Mouse (Mus musculus): ENCODE measurements around the gene Ctsh. TPM values are rescaled to one million over a fixed set of nuclear protein-coding genes. Genes with fewer than 3 reads are reported as not detected.

The Ctsh gene
- polyA plus RNA-seq, 1 experiment: 4.9 TPM

- no peaks in the 10 kb centered on the region for H3K9me3 ChIP-seq (replicated peaks; ENCODE audit: control insufficient read depth, insufficient read depth, low read length, poor library complexity, severe bottlenecking)
- no peak for TF ChIP-seq POLR2A (IDR thresholded peaks at IDR 0.05; ENCODE audit: insufficient read depth, low read length)
- TF ChIP-seq CTCF (IDR thresholded peaks at IDR 0.05; ENCODE audit: low read depth, low read length): peak; percentile 46
These were observed 46.8 kb downstream of the Ctsh start for GRCm38 (mm10) chr9:90100760-90101159.

GRCm38 (mm10) chr9:90105462-90105861 is 51.5 kb downstream of the Ctsh start:
- no peaks in the 10 kb centered on the region for H3K27me3 ChIP-seq (ENCODE audit: control insufficient read depth, insufficient read depth, low read length, poor library complexity, severe bottlenecking)
- peaks cover 3% of the 10 kb centered on the region for H3K4me1 ChIP-seq (ENCODE audit: control insufficient read depth, insufficient read depth, low read length)
- no peak overlapping the region for H3K4me3 ChIP-seq (ENCODE audit: low read depth, low read length)
- H3K9me3 ChIP-seq (replicated peaks; ENCODE audit: control insufficient read depth, insufficient read depth, low read length, poor library complexity, severe bottlenecking): no peaks in the 10 kb centered on the region
- TF ChIP-seq CTCF (IDR thresholded peaks at IDR 0.05; ENCODE audit: low read depth, low read length): no peak
- no peak overlapping the region for H3K27ac ChIP-seq (ENCODE audit: insufficient read depth, low read length)
- H3K36me3 ChIP-seq (ENCODE audit: control insufficient read depth, insufficient read depth, low read length, poor library complexity, severe bottlenecking): peaks cover 72% of the 10 kb centered on the region
- no peak overlapping the region for H3K9ac ChIP-seq (ENCODE audit: low read depth, poor library complexity, severe bottlenecking)

More at GRCm38 (mm10) chr9:90100760-90101159, 46.8 kb downstream of the Ctsh start:
- Histone ChIP-seq H3K27ac (ENCODE audit: insufficient read depth, low read length) (no peak overlapping the region), H3K9ac (ENCODE audit: low read depth, poor library complexity, severe bottlenecking) (no peak overlapping the region), H3K4me3 (ENCODE audit: low read depth, low read length) (no peak overlapping the region), H3K27me3 (ENCODE audit: control insufficient read depth, insufficient read depth, low read length, poor library complexity, severe bottlenecking) (no peaks in the 10 kb centered on the region), H3K36me3 (ENCODE audit: control insufficient read depth, insufficient read depth, low read length, poor library complexity, severe bottlenecking) (peaks cover 87% of the 10 kb centered on the region), H3K4me1 (ENCODE audit: control insufficient read depth, insufficient read depth, low read length) (no peaks in the 10 kb centered on the region)

DNA sequence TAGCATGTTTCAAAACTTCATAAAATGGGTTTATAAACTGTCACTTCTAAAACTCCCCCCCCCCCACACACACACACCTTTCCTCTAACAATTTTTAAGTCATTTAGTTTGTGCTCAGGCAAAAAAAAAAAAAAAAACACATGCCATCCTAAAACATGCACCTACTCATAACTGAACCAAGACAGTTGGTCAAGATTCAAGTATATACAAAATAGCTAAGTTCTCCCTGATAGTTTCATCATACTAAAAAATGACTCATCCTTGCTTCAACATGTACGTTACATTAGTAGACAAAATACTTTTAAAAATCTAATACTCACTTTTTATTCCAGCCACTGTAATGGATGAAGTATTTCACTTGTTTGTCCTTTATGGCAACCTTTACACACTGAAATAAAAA is 53.0 kb downstream of the Ctsh start:
- TF ChIP-seq POLR2A (IDR thresholded peaks at IDR 0.05; ENCODE audit: insufficient read depth, low read length) (no peak), CTCF (IDR thresholded peaks at IDR 0.05; ENCODE audit: low read depth, low read length) (no peak), EP300 (IDR thresholded peaks at IDR 0.05; ENCODE audit: insufficient read depth, low read depth, low read length) (no peak)
- Histone ChIP-seq H3K9ac (ENCODE audit: low read depth, poor library complexity, severe bottlenecking) (no peak overlapping the region), H3K9me3 (replicated peaks; ENCODE audit: control insufficient read depth, insufficient read depth, low read length, poor library complexity, severe bottlenecking) (no peaks in the 10 kb centered on the region), H3K4me3 (ENCODE audit: low read depth, low read length) (no peak overlapping the region), H3K27ac (ENCODE audit: insufficient read depth, low read length) (no peak overlapping the region), H3K36me3 (ENCODE audit: control insufficient read depth, insufficient read depth, low read length, poor library complexity, severe bottlenecking) (peaks cover 60% of the 10 kb centered on the region), H3K27me3 (ENCODE audit: control insufficient read depth, insufficient read depth, low read length, poor library complexity, severe bottlenecking) (no peaks in the 10 kb centered on the region), H3K4me1 (ENCODE audit: control insufficient read depth, insufficient read depth, low read length) (peaks cover 3% of the 10 kb centered on the region)

- peaks cover 49% of the 10 kb centered on the region for H3K36me3 ChIP-seq (ENCODE audit: control insufficient read depth, insufficient read depth, low read length, poor library complexity, severe bottlenecking)
- H3K27me3 ChIP-seq (ENCODE audit: control insufficient read depth, insufficient read depth, low read length, poor library complexity, severe bottlenecking): no peaks in the 10 kb centered on the region
- no peak overlapping the region for H3K9ac ChIP-seq (ENCODE audit: low read depth, poor library complexity, severe bottlenecking)
- H3K9me3 ChIP-seq (replicated peaks; ENCODE audit: control insufficient read depth, insufficient read depth, low read length, poor library complexity, severe bottlenecking): no peaks in the 10 kb centered on the region
- no peak overlapping the region for H3K4me3 ChIP-seq (ENCODE audit: low read depth, low read length)
- peaks cover 3% of the 10 kb centered on the region for H3K4me1 ChIP-seq (ENCODE audit: control insufficient read depth, insufficient read depth, low read length)
- H3K27ac ChIP-seq (ENCODE audit: insufficient read depth, low read length): no peak overlapping the region
- TF ChIP-seq CTCF (IDR thresholded peaks at IDR 0.05; ENCODE audit: low read depth, low read length) (no peak), POLR2A (IDR thresholded peaks at IDR 0.05; ENCODE audit: insufficient read depth, low read length) (no peak), EP300 (IDR thresholded peaks at IDR 0.05; ENCODE audit: insufficient read depth, low read depth, low read length) (no peak)
These were observed 54.3 kb downstream of the Ctsh start for GRCm38 (mm10) chr9:90108272-90108671.

DNA sequence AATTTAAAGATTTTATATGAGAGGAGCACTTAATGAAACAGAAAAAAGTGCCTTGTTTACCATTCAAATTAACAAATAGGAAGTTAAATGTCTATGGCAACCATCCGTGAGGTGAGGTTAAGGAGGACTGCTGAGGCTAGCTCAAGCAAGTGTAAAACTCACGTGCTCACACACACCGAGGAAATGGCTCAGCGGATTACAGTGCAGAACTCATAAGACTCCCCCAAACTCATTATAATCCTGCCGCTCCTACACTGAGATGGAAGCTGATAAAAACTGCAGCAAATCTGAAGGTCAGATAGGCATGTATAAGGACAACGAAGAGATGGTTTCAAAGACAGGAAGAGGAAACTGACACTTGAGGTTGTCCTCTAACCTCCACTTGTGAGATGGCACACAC is 55.4 kb downstream of the Ctsh start:
- Histone ChIP-seq H3K4me3 (ENCODE audit: low read depth, low read length) (no peak overlapping the region), H3K9ac (ENCODE audit: low read depth, poor library complexity, severe bottlenecking) (peak overlapping the region; percentile 8; the same call in 1 of the 2 replicates), H3K4me1 (ENCODE audit: control insufficient read depth, insufficient read depth, low read length) (peaks cover 3% of the 10 kb centered on the region), H3K9me3 (replicated peaks; ENCODE audit: control insufficient read depth, insufficient read depth, low read length, poor library complexity, severe bottlenecking) (no peaks in the 10 kb centered on the region), H3K36me3 (ENCODE audit: control insufficient read depth, insufficient read depth, low read length, poor library complexity, severe bottlenecking) (peaks cover 39% of the 10 kb centered on the region), H3K27me3 (ENCODE audit: control insufficient read depth, insufficient read depth, low read length, poor library complexity, severe bottlenecking) (no peaks in the 10 kb centered on the region), H3K27ac (ENCODE audit: insufficient read depth, low read length) (no peak overlapping the region)
- no peak for TF ChIP-seq POLR2A (IDR thresholded peaks at IDR 0.05; ENCODE audit: insufficient read depth, low read length)
- TF ChIP-seq CTCF (IDR thresholded peaks at IDR 0.05; ENCODE audit: low read depth, low read length): no peak
- no peak for TF ChIP-seq EP300 (IDR thresholded peaks at IDR 0.05; ENCODE audit: insufficient read depth, low read depth, low read length)

DNA sequence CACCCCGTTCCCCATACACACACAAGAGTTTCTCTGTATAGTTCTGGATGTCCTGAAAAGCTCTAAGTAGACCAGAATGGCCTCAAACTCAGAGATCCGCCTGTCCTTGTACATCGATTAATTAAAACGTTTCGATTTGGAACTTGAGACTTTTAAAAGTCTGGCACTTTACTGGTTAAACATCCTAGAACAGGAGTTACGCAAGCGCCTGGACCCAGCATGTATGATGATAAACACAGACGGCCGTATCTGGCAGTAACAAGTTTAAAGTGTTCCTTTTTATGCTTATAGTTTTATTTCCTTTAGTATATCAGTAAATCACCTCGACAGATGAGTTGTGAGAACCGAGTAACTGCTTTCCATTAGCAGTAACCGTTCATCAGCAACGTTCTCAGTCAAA is 59.2 kb downstream of the Ctsh start:
- Histone ChIP-seq H3K36me3 (ENCODE audit: control insufficient read depth, insufficient read depth, low read length, poor library complexity, severe bottlenecking) (peaks cover 15% of the 10 kb centered on the region), H3K27me3 (ENCODE audit: control insufficient read depth, insufficient read depth, low read length, poor library complexity, severe bottlenecking) (no peaks in the 10 kb centered on the region), H3K27ac (ENCODE audit: insufficient read depth, low read length) (peak overlapping the region; percentile 68), H3K4me1 (ENCODE audit: control insufficient read depth, insufficient read depth, low read length) (peaks cover 3% of the 10 kb centered on the region), H3K9me3 (replicated peaks; ENCODE audit: control insufficient read depth, insufficient read depth, low read length, poor library complexity, severe bottlenecking) (no peaks in the 10 kb centered on the region), H3K4me3 (ENCODE audit: low read depth, low read length) (peak overlapping the region; percentile 95), H3K9ac (ENCODE audit: low read depth, poor library complexity, severe bottlenecking) (peak overlapping the region; percentile 99)
- no peak for TF ChIP-seq POLR2A (IDR thresholded peaks at IDR 0.05; ENCODE audit: insufficient read depth, low read length)
- no peak for TF ChIP-seq CTCF (IDR thresholded peaks at IDR 0.05; ENCODE audit: low read depth, low read length)
- TF ChIP-seq EP300 (IDR thresholded peaks at IDR 0.05; ENCODE audit: insufficient read depth, low read depth, low read length): no peak

All from ES-Bruce4 (cell line).